Mouse (Mus musculus) 3T3-L1 (cell line): ENCODE results near the gene Fbxw2.
A peak's percentile ranks its signal among the peaks of the same experiment; 100 is the strongest.
"Not testable (repeated sequence)": the region's sequence is repeated elsewhere in the genome, so short reads cannot be mapped to it uniquely, and the experiment has no call there.

Source experiments
- DNase-seq: peaks from one replicate; pipeline ENCODE4 v3.0.0-alpha.2; 2015; ENCODE audit warnings: low read depth, low spot score

The Fbxw2 gene

DNA sequence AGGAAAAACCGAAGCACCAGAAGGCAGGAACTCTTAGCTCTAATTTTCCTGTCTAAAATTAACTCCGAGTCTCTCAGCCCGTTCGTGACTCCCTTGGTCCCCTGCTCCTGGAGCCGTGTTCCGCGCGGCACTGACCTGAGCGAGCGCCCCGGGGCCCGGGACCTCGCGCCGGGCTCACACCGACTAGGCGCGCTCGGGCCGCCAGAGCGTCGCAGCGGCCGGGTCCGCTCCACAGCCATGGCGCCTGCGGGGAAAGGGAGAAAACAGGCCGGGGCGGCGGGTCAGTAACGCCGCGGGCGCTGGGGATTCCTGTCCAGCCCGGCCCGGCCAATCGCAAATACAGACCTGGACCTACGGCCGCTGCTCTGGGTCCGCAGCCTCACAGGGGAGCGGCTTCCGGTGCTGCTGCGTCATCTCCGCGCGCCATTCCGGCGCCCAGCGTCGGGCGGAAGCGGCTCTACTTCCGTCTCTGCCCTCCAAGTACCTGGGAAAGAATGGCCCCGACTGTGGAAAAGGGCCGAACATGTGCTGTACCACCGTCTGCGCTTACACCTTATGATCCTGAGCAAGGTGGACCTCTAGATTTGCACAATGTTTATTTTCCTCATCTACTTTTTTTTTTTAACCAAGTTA is at the start of gene Fbxw2:
Gene Fbxw2, minus strand, starts transcription at position 485 of the 633 bp plus-strand sequence.
- DNase-seq: peak; percentile 92

DNA sequence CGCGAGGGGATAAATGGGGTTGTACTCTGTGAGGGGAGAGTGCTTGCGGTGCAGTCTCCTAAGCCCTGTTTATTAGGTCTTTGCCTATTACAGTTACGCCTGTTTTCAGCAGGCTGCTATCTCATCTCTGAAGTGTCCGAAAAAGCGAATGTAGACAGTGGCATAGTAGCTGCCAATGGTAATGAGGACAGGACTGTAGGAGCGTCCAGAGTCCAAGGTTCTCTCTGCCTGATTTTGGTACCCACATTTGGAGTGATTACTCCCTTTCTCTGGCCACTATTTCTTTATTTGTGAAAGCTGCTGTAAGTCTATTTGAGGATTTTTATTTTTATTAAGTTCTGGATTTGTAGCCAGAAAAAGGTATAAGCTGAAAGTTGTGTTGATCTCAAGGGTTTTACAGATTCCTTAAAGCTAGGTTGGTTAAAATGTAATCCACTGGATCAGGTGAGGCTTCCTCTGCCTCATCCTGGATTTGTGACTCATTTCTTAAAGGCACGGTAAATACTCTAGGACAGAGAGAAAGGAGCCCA is 48.8 kb upstream of the Fbxw2 start, which contains the start of gene Psmd5:
Gene Psmd5, minus strand, starts transcription at position 153 of the 530 bp plus-strand sequence.
- DNase-seq: no peak

DNA sequence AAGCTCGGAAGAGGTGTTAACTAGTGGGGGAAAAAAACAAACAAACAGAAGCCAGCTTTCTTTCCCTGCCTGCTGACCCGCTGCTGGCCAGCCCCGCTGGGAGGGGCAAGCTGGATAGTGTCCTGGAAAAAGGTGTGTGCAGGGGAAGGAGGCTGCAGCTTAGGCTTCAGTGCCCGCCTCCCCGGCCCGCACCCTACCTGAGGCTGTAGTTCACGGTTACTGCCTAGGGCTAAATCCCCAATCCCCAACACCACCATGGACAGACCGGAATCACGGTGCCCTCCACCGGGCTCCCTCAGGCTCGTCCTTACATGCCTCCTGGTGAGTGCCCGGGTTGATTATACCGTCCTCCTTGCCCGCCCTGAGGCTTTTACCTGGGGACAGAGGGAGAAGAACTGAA is 48.2 kb upstream of the Fbxw2 start, which contains the start of gene Cutal:
Gene Cutal, plus strand, starts transcription at position 126 of the 400 bp plus-strand sequence.
- no peak for DNase-seq

DNA sequence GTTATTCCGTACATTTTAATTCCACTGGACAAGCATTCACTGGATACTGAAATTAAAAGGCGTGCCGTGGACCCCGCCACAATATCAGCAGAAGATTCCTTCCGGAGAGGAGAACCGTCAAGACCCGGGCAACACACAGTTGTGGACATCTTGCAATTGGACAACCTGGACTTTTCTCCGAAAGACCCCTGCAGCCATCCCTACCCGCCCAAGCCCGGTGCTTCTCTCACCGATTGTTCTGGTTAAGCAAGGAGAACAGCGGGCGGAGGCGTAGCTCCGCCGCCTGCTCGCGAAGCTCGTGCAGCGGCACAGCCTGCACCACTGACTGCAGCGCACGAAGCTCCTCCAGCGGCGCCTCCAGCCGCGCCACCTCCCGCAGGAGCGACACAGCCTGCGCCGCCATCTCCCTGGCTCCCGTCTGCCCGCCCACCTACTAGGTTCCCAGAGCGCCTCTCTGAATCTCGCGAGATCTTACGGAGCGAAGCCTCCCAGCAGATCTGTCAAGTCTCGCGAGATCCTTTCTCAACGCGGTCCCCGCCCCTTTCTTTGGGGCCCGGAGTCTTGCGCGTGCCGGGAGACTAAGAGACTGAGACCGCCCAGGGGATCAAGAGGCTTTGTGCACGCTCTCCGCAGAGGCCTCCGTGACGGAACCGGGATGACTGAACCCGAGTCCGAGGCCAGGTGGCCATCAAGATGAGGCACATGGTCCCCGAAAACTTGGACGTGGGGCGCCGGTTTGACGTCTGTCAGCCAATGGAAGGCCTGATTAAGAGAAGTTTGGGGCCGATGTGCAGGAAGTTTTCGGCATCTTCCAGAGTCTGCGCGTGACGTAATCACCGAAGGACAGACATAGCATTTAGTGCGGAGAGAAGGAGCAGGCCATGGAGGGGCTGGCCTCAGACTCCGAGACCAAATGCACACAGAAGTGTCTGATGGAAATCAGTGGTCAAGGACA is 44.7 kb upstream of the Fbxw2 start:
- peak; percentile 100 for DNase-seq

DNA sequence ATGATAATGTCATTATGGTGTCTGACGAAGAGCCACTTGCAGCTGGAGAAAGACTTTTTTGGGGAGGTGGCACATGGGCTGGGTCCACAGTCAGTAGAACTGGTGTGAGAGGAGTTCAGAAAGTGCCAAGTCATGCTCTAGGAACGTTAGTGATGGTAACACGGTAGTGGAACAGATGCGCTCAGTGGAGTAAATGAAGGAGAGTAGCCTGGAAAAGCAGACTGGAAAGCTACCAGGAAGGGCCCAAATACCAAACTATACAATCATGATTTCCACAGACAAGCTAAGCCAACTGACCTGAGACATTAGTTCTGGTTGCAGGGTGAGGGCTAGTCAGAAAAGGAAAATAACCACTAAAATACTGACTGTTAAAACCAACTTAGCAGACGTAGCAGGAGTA is 43.6 kb upstream of the Fbxw2 start:
- peak; percentile 91 for DNase-seq

DNA sequence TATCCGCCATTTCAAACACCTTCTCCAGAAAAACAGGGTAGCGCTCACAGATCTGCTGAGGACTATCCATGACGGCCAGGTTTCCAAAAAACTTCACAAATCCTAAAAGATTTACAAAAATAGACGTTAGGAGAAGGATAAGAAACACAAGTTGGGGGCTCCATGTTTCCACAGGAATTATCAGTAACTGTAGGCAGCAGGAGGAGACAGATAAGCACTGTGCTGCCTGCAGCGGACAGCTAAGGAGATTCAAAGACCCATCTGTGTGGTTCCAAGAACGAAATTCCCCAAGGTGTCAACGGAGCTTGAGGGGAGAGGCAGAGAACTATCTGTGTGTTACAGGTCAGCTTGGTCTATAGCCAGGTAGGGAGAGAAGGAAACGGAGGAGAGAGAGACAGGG is 31.6 kb upstream of the Fbxw2 start:
- DNase-seq: no peak

DNA sequence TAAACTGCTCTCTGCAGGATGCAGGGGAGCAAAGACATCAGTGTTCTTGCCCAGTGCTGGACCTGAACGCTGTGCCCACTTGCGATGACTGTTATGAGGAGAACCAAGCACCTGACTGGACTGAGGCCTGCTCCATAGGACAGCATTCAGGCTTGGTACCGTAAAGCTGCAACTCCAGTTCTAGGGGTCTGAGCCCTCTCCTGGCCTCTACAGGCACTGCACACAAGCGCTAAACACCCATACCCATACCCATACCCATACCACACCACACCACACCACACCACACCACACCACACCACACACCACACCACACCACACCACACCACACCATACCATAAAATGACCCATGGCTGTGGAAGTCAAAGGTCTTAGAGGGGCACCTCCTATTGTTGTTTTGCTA is 29.2 kb upstream of the Fbxw2 start:
- DNase-seq: no peak

DNA sequence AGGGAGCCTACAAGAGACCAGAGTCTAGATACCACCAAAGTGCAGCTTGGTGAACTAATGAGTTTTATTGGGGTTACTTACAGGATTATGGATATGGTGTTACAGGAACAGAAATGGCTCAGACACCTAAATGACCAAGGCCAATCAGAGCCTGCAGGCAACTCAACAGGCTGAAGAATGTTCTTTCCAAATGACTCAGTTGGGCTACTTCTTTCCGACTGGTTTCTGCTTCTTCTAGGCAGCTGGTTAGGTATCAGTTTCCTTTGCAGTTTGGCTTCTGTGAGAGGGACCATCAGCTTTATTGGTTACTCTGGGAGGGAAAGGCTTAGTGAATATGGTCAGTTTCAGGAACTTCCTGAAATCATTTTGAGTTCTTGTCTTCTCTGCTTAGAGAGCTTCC is 21.6 kb upstream of the Fbxw2 start:
- no peak for DNase-seq

DNA sequence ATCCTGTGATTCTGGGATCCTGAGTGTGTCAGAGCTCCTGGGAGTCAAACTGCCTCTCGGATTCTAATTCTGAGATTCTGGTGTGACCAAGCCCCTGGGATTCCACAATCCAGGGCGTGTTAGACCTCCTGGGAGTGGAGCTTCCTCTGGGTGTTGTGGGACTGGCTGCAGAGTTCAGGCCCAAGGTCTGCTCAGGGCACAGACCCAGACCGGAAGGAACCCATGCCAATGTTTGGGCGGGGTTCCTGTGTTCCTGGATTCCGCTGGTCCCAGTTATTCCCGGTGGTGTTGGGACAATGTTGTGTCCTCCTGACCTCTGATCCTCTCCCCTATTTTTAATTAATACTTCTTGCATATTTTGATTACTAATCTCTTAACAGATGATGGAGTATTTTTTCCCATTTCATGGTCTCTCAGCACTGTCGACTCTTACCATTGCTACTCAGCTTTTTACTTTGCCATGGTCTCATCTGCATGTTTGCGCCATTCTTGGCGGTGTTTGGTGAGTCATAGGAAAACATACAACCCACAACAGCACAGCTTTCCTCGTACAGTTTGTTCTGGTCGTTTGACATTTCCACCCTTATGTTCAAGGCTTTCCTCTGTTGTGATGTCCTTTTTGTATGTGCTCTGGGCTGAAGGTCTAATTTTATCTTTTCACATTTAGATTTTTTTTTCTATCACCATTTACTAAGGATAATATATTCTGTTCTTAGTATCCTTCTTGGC is 17.3 kb upstream of the Fbxw2 start:
- DNase-seq: no peak

DNA sequence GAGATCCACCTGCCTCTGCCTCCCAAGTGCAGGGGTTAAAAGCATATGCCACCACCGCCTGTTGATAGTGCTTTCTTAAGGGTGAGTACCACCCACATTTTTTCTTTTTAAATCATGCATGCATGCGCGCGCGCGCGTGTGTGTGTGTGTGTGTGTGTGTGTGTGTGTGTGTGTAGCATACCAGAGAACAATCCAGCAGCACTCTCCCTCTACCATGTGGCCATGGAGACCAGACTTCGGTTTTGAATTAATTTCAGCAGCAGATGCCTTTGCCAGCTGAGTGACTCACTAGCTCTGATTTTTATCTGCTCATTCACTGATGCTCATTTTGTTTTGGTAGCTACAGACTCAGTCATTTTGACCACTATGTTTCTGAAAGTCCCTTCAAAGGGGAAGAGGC is 15.6 kb upstream of the Fbxw2 start:
- peak; percentile 55 for DNase-seq

DNA sequence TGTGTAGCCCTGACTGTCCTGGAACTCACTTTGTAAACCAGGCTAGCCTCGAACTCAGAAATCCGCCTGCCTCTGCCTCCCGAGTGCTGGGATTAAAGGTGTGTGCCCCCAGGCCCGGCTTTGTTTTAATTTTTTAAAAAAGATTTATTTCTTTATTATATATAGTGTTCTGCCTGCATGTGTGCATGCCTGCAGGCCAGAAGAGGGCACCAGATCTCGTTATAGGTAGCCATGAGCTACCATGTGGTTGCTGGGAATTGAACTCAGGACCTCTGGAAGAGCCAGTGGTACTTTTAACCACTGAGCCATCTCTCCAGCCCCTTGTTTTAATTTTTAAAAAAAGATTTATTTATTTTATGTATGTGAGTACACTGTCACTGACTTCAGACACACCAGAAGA is 14.0 kb upstream of the Fbxw2 start:
- DNase-seq: not testable (repeated sequence)

DNA sequence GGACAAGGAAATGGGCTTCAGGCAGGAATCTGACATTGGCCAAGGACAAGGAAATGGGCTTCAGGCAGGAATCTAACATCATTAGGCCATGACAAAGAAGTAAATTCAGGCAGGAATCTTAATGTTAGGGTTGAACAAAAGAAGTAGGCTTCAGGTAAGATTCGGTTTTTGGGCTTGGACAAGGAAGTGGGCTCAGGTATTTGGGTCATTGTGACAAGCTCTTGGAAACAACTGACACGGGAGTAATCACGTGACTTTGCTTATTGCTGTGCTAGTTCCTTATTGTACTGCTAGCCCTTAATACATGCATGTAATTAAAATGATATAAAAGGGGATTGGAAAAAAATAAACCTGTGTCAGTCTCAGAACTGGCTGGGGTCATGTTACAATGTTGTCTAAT is 9.6 kb upstream of the Fbxw2 start:
- no peak for DNase-seq

DNA sequence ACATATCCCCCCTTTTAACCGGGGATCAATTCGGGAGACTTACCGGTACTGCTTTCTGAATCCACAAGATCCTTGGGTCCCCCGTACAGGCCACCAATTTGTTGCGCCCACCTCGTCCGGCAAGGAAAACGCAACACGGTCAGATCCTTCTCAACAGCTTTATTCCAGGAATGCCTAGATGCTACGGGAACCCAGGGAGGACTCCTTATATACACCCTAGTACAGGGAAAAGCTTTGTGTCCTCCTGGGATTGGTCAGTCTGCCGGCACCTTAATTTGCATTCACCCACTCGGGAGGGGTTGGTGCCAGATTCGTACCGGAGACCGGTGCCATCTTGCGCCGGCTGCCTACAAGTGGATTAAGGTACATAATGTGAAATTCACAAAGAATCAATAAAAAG is 7.5 kb upstream of the Fbxw2 start:
- no peak for DNase-seq

DNA sequence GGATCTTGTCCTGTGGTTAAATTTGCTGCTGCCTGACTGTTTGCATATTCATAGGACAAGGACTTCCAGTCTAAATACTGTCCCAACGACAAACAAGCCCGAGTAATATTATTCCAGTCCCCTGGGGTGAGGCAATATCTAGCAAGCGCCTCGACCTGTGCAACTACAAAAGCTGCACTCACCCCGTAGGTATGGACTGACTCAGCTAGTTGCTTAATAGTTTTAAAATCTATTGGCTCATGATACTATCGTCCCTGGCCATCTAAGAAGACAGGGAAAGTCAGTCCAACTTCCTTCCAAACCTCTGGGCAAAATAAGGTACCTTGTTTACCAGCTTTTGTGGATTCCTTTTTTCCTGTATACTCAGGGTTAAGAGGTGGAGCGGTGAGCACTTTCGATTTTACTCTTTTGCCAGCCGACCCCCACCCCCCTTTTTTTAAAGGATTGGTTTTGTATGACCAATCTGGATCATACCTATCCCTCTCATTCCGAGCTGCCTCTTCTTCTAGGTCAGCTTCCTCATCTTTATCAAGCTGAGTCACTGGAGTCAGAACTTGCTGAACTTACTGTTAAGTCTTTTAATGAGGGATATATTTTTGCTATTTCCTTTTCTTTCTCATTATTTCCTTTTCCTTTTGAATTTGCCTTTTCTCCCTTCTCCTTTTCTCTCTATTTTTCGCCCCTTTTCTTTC is 6.8 kb upstream of the Fbxw2 start, which contains the start of gene Gm34653:
Gene Gm34653, plus strand, starts transcription at position 242 of the 692 bp plus-strand sequence.
- DNase-seq: not testable (repeated sequence)

DNA sequence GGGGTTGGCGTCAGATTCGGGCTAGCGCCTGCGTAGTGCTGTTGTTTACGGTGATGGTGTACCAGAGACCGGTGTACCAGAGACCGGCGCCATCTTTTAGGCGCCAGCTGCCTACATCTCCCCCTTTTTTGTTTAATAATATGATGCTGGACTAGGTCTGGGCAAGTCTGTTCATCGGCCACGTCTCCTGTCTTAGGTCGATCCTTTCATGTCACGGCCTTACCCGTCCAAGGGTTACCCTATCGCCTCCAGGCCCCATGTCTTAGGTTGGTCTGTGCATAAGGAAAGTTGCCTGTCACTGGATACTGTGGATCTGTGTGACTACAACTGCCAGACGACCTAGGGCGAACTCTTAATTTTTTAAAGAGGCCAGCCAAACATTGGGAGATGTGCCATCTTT is 4.0 kb upstream of the Fbxw2 start:
- not testable (repeated sequence) for DNase-seq

DNA sequence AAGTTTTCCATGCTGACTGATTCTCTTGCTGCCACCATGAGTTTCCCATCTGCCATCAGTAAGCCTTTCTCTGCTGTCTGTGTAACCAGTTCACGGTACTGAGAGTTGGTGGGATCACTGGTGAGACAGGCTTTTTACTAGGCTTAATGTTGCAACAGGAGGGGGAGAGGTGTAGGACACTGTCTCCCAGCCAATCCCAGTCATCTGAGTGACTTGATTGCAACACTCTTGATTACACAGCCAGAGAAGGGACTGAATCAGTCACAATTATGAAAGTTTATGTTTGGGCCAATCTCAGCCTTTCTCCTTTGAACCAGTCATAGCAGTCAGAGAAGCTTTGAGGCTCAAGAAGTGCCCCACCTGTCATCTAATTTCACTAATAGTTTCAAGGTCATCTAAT is 1.9 kb upstream of the Fbxw2 start:
- DNase-seq: no peak

DNA sequence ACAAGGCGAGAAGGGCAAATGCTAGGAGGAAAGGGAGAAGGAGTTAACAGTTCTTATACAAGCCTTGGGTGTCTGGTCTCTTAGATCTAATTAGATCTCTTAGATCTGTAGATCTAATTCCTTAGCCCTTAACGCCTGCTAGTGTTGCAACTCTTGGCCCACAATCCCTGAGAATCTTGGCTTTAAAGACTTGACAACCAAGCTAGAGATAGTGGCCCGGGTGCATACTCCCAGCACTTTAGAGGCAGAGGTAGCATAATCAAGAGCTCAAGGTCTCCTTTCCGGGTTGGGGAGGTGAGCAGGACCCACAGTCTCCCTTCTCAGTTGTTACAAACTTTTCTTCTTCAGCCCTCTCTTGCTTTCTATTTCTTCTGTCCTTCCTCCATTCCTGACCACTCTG is 1.5 kb upstream of the Fbxw2 start:
- DNase-seq: no peak

DNA sequence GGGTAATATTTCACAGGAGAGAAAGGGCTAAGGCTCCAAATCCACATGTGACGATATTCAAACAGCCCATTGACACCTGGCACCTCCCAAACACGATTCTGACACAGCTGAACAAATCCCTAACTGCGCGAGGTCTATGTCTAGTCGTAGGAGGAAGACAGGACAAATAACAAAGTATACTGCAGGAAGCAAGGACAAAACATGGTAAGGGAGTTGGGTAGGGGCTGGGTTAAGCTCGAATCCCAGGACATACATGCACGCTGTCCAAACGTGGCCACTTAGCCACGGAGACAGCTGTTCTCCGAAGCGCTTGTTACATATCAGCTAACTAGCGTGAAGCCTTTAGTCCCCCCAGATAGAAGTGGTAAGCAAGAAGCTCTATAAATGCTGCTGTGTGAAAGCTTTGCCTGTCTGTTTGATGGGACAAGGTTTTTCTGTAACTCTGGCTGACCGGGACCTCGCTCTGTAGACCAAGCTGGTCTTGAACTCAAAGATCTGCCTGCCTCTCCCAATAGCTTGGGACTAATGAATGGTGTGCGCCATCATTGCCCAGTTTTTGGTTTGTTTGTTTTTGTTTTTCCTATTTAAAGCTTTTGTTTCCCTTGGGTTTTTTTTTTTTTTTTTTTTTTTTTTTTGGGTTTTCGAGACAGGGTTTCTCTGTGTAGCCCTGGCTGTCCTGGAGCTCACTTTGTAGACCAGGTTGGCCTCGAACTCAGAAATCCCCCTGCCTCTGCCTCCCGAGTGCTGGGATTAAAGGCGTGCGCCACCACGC is 535 bp upstream of the Fbxw2 start:
- DNase-seq: no peak

DNA sequence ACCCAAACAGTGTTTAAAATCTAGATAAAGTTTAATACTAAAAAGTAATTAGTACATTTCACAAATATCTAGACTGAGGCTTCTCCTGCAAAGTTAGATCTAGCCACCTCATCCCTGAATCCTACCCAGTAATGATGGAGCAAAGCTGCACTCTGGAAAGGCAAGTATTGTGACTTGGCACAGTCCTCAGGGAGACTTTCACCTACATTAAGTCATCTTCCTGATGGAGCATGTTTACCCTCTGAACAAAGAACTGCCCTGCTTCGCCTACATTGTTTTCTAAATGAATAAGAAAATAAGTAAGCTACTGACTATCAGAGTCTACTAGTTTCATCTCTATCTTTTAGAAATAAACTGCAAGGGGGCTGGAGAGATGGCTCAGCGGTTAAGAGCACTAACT is 7.6 kb downstream of the Fbxw2 start:
- DNase-seq: no peak

DNA sequence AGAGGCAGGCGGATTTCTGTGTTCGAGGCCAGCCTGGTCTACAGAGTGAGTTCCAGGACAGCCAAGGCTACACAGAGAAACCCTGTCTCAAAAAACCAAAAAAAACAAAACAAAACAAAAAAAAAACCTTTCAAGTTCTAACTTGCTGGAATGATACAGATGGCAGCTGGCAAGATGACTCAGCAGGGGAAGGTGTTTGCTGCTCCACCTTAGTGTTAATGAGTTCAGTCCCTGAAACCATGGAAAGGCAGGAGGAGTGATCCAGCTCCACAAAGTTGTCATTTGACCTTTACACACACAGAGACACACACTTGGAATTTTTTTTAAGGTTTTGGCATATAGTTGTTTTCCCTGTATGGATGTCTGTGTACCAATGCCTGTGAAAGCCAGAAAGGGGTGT is 10.2 kb downstream of the Fbxw2 start:
- DNase-seq: not testable (repeated sequence)
